Mouse (Mus musculus) T-helper 17 cell (primary cell): ENCODE results near the gene Abca6.

Experiments used
- in situ Hi-C, 2 experiments: fragments of 300-600 bp; cut with MboI, MseI; formaldehyde crosslinking; loops; 1 replicate in 1 of 2; 2 replicates in 1 of 2; pipeline ENCODE4 v1.15.1; 2025; ENCODE audit warnings: high pct_unique_total_duplicates in 2 of 2

Abca6 gene

GRCm38 (mm10) chr11:110198882-110199281 lies 52.7 kb downstream of the Abca6 start:
- in situ Hi-C loops: no loop called here

- in situ Hi-C loops: no loop called here
These were observed 54.8 kb downstream of the Abca6 start for GRCm38 (mm10) chr11:110196561-110197306.

- in situ Hi-C loops: no loop called here
These were observed 56.3 kb downstream of the Abca6 start for GRCm38 (mm10) chr11:110195310-110195709.

GRCm38 (mm10) chr11:110171212-110171611 lies 80.4 kb downstream of the Abca6 start:
- in situ Hi-C loops: loop anchor here in 1 of 2 experiments (10.0 kb wide), 1 partner anchor 1724 kb away; no protein-coding TSS in a partner anchor

DNA sequence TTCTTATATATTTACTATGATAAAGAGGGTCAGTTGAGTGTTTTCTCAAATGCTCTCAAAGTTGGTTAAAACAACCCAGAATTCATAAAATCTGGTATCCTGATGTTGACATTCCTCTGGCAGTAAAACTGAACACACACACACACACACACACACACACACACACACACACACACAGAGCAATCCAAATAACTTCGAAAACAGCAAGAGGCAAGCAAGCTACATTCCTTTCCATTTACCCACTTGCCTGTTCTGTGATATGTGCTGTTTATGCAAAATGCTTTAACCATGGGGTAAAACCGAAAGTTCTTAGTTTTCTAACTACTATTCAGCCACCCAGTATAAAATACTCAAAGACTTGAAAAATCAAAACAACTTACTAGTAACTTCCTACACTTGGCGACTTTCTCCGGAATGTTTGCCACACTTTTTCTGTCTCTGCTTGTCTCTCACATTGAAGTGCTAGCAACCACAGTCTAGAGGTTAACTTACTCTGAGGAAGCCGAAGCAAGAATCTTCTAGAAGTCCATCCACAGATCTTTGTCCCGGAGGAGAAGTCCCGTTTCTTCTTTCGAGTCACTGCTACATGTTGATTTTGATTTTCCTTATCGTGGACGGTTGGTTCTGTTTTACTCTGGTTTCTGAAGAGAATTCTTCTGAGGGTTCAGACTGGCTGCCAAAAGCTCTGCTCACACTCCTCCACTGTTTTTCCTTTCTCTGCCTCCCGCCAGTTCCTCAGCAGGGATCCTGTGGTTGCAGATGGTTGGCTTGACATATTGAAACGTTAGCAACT lies 83.9 kb downstream of the Abca6 start, which contains the start of gene Abca9:
Gene Abca9, minus strand, starts transcription at position 738 of the 793 bp plus-strand sequence.
- in situ Hi-C loops: no loop called here

- in situ Hi-C loops: no loop called here
These were observed 85.8 kb downstream of the Abca6 start for GRCm38 (mm10) chr11:110165822-110166221.

- in situ Hi-C loops: no loop called here
These were observed 86.2 kb downstream of the Abca6 start for GRCm38 (mm10) chr11:110165409-110165808.

DNA sequence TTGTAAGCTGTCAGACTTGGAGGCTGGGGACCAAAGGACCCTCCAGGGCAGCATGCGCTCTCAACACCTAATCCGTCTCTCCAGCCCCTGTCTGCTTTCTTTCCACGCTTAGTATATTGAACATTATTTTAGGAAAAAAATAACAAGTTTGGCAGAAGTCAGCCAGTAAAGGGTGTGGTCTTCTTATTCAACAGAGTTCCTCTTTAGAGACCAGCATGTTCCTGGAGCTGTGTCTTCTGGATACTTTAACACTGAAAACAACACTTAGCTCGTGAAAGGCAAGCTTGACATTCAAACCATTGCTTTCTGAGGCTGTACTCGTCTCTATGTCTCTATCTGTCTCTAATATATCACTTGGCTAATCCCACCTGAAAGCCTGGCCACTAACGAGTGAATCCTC lies 94.5 kb downstream of the Abca6 start:
- in situ Hi-C loops: no loop called here

DNA sequence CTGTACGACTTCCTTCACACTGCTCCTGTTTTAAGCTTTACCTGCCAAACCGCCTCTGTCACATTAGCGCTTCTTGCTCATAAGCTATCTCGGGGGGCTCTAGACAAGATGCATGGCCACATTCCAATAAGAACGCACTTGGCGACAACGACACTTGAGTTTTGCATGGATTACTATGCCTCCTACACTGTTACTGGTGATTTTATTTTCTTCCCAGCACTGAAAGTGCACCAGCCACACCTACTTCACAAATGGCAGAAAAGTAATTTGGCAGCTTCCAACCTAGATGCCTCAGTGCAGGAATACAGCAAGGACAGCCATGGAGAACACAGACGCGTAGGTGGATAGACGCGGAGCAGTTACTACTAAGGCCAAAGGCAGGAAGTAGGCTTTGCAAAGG lies 95.6 kb downstream of the Abca6 start:
- in situ Hi-C loops: no loop called here

DNA sequence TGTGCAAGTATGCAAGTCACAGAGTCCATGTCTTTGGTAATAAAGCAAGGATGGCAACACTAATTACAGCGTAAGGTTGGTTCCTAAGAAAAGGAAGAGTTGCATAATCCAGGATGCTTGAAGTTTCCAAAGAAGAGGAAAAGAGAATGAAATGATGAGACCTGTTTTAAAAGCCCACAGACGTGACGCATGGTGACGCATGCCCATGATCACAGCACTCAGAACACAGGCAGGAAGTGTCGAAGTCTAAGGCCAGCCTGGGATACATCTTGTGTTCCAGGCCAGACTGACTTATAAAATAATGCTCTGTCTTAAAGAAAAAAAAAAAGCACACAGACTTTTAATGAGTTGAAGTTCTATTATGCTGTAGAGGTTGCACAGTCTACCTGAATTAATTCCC lies 103.9 kb downstream of the Abca6 start:
- in situ Hi-C loops: no loop called here

GRCm38 (mm10) chr11:110145421-110145820 lies 106.2 kb downstream of the Abca6 start:
- in situ Hi-C loops: no loop called here

GRCm38 (mm10) chr11:110130760-110131159 lies 120.8 kb downstream of the Abca6 start:
- in situ Hi-C loops: no loop called here
